Mouse (Mus musculus): Measurements from ENCODE around the gene Olfr960. TPM values are rescaled to one million over a fixed set of nuclear protein-coding genes. Genes with fewer than 3 reads are reported as not detected.

Gene Olfr960
- total and polyA plus RNA-seq, 3 experiments: not detected

DNA sequence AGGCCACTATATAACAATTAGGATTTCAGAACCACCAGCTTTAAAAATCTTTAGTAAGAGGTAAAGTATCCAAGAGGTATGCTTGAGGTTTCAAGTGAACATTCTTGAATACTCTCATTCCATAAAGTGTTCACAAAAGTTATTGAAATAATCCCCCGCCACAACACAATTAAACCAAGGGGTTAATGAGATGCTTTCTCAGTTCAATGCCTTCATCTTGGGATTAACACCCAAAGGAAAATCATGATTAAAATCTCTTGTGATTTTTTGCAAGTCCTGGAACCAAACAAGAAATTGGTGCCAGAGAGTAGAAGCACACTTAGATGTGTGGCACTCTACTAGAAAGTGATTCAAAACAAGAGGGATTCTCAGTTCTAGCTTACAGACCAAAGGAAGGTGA, 45.7 kb downstream of the Olfr960 start, which contains the start of gene Olfr963:
Olfr963 (plus strand) TSS at position 301 of the 400 bp plus-strand sequence.
- Histone ChIP-seq H3K27ac (ENCODE audit: control insufficient read depth, low read depth, low read length) (no peak within 1 kb of the TSS), H3K4me1 (ENCODE audit: control insufficient read depth in 1 of 2, insufficient read depth in 2 of 2, low read length in 2 of 2) (no peaks in the 10 kb centered on the region), H3K9ac (ENCODE audit: control insufficient read depth, low read depth, low read length, poor library complexity, severe bottlenecking) (no peak within 1 kb of the TSS), H3K9me3 (replicated peaks; ENCODE audit: insufficient read depth, low read length) (no peaks in the 10 kb centered on the region), H3K36me3 (ENCODE audit: control insufficient read depth in 1 of 2, insufficient read depth in 2 of 2, low read length in 2 of 2) (no peaks in the 10 kb centered on the region), H3K79me2 (ENCODE audit: control insufficient read depth, insufficient read depth, low read length, poor library complexity) (no peaks in the 10 kb centered on the region), H3K4me3 (ENCODE audit: control insufficient read depth in 1 of 2, insufficient read depth in 1 of 2, low read depth in 2 of 2, low read length in 2 of 2) (no peak within 1 kb of the TSS), H3K27me3 (ENCODE audit: control insufficient read depth in 1 of 2, insufficient read depth in 2 of 2, low read length in 2 of 2) (no peaks in the 10 kb centered on the region)
- no peak for DNase-seq (ENCODE audit: low read depth, low spot score)
- TF ChIP-seq JUND (IDR thresholded peaks at IDR 0.05; ENCODE audit: low read depth, low read length) (no peak), ZMIZ1 (IDR thresholded peaks at IDR 0.05; ENCODE audit: low read depth, low read length) (no peak), SMC3 (IDR thresholded peaks at IDR 0.05; ENCODE audit: low read depth, low read length) (no peak), RAD21 (IDR thresholded peaks at IDR 0.05; ENCODE audit: low read depth, low read length) (no peak)

DNA sequence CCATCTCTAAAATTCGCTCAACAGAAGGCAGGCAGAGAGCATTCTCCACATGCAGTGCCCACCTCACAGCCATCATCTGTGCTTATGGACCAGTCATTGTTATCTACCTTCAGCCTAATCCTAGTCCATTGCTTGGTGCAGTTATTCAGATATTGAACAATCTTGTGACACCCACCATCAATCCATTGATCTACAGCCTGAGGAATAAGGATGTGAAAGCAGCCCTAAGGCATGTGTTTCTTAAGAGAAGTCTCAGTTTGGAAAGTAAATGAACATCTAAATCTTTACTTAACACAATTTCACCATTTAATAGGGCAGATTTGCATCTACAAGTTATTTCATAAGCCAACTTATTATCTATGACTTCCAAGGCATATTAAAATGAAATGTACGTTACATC, 48.5 kb downstream of the Olfr960 start:
- Histone ChIP-seq H3K79me2 (ENCODE audit: control insufficient read depth, insufficient read depth, low read length, poor library complexity) (no peaks in the 10 kb centered on the region), H3K4me3 (ENCODE audit: control insufficient read depth in 1 of 2, insufficient read depth in 1 of 2, low read depth in 2 of 2, low read length in 2 of 2) (no peak overlapping the region), H3K9me3 (replicated peaks; ENCODE audit: insufficient read depth, low read length) (no peaks in the 10 kb centered on the region), H3K4me1 (ENCODE audit: control insufficient read depth in 1 of 2, insufficient read depth in 2 of 2, low read length in 2 of 2) (no peaks in the 10 kb centered on the region), H3K36me3 (ENCODE audit: control insufficient read depth in 1 of 2, insufficient read depth in 2 of 2, low read length in 2 of 2) (no peaks in the 10 kb centered on the region), H3K27ac (ENCODE audit: control insufficient read depth, low read depth, low read length) (no peak overlapping the region), H3K9ac (ENCODE audit: control insufficient read depth, low read depth, low read length, poor library complexity, severe bottlenecking) (no peak overlapping the region), H3K27me3 (ENCODE audit: control insufficient read depth in 1 of 2, insufficient read depth in 2 of 2, low read length in 2 of 2) (no peaks in the 10 kb centered on the region)
- no peak for DNase-seq (ENCODE audit: low read depth, low spot score)
- TF ChIP-seq TCF12 (IDR thresholded peaks at IDR 0.05; ENCODE audit: low read depth, low read length) (no peak), MEF2A (IDR thresholded peaks at IDR 0.05; ENCODE audit: extremely low read depth, insufficient replicate concordance, low read depth, low read length, poor library complexity, severe bottlenecking) (no peak), GATA1 (IDR thresholded peaks at IDR 0.05; ENCODE audit: low read depth, low read length) (no peak), NELFE (IDR thresholded peaks at IDR 0.05; ENCODE audit: low read depth, low read length) (no peak), NRF1 (IDR thresholded peaks at IDR 0.05; ENCODE audit: insufficient read depth, low read depth, low read length, poor library complexity, severe bottlenecking) (no peak), SIN3A (IDR thresholded peaks at IDR 0.05; ENCODE audit: low read length) (no peak), CTCF (IDR thresholded peaks at IDR 0.05 in 2 of 3, conservative IDR thresholded peaks at IDR 0.05 in 1 of 3; ENCODE audit: control insufficient read depth in 1 of 3, insufficient read depth in 1 of 3, low read depth in 2 of 3, low read length in 3 of 3, poor library complexity in 1 of 3, severe bottlenecking in 1 of 3) (no peak), MYC (IDR thresholded peaks at IDR 0.05; ENCODE audit: low read depth, low read length) (no peak), SMC3 (IDR thresholded peaks at IDR 0.05; ENCODE audit: low read depth, low read length) (no peak), MXI1 (IDR thresholded peaks at IDR 0.05; ENCODE audit: low read depth, low read length) (no peak)

Other genes with a start within 250 kb of the Olfr960 start
- gene Olfr951, start 234.0 kb upstream of the Olfr960 start, total RNA-seq (2012; rRNA removed): not detected in 2 replicates
- not detected for gene Olfr951, start 234.0 kb upstream of the Olfr960 start, polyA plus RNA-seq (2012; ENCODE audit: insufficient read depth in 1 of 2, insufficient read length in 2 of 2, low read depth in 1 of 2, low replicate concordance in 2 of 2, missing spikeins in 1 of 2)
- gene Olfr952, start 194.2 kb upstream of the Olfr960 start, total RNA-seq (2012; rRNA removed): not detected in 2 replicates
- gene Olfr952, start 194.2 kb upstream of the Olfr960 start, polyA plus RNA-seq (2012; ENCODE audit: insufficient read depth in 1 of 2, insufficient read length in 2 of 2, low read depth in 1 of 2, low replicate concordance in 2 of 2, missing spikeins in 1 of 2): not detected
- not detected in 2 replicates for gene Olfr954, start 164.7 kb upstream of the Olfr960 start, total RNA-seq (2012; rRNA removed)
- not detected for gene Olfr954, start 164.7 kb upstream of the Olfr960 start, polyA plus RNA-seq (2012; ENCODE audit: insufficient read depth in 1 of 2, insufficient read length in 2 of 2, low read depth in 1 of 2, low replicate concordance in 2 of 2, missing spikeins in 1 of 2)
- not detected in 2 replicates for gene Olfr955, start 149.4 kb upstream of the Olfr960 start, total RNA-seq (2012; rRNA removed)
- not detected for gene Olfr955, start 149.4 kb upstream of the Olfr960 start, polyA plus RNA-seq (2012; ENCODE audit: insufficient read depth in 1 of 2, insufficient read length in 2 of 2, low read depth in 1 of 2, low replicate concordance in 2 of 2, missing spikeins in 1 of 2)
- gene Olfr44, start 127.4 kb upstream of the Olfr960 start, total RNA-seq (2012; rRNA removed): not detected in 2 replicates
- gene Olfr44, start 127.4 kb upstream of the Olfr960 start, polyA plus RNA-seq (2012; ENCODE audit: insufficient read depth in 1 of 2, insufficient read length in 2 of 2, low read depth in 1 of 2, low replicate concordance in 2 of 2, missing spikeins in 1 of 2): not detected
- not detected in 2 replicates for gene Olfr957, start 105.6 kb upstream of the Olfr960 start, total RNA-seq (2012; rRNA removed)
- not detected for gene Olfr957, start 105.6 kb upstream of the Olfr960 start, polyA plus RNA-seq (2012; ENCODE audit: insufficient read depth in 1 of 2, insufficient read length in 2 of 2, low read depth in 1 of 2, low replicate concordance in 2 of 2, missing spikeins in 1 of 2)
- gene Olfr958, start 67.3 kb upstream of the Olfr960 start, total RNA-seq (2012; rRNA removed): not detected in 2 replicates
- not detected for gene Olfr958, start 67.3 kb upstream of the Olfr960 start, polyA plus RNA-seq (2012; ENCODE audit: insufficient read depth in 1 of 2, insufficient read length in 2 of 2, low read depth in 1 of 2, low replicate concordance in 2 of 2, missing spikeins in 1 of 2)
- not detected in 2 replicates for gene Olfr959, start 45.8 kb upstream of the Olfr960 start, total RNA-seq (2012; rRNA removed)
- gene Olfr959, start 45.8 kb upstream of the Olfr960 start, polyA plus RNA-seq (2012; ENCODE audit: insufficient read depth in 1 of 2, insufficient read length in 2 of 2, low read depth in 1 of 2, low replicate concordance in 2 of 2, missing spikeins in 1 of 2): not detected
- not detected in 2 replicates for gene AW551984, start 17.0 kb upstream of the Olfr960 start, total RNA-seq (2012; rRNA removed)
- not detected for gene AW551984, start 17.0 kb upstream of the Olfr960 start, polyA plus RNA-seq (2012; ENCODE audit: insufficient read depth in 1 of 2, insufficient read length in 2 of 2, low read depth in 1 of 2, low replicate concordance in 2 of 2, missing spikeins in 1 of 2)
- not detected in 2 replicates for gene Olfr148, start 10.7 kb upstream of the Olfr960 start, total RNA-seq (2012; rRNA removed)
- not detected for gene Olfr148, start 10.7 kb upstream of the Olfr960 start, polyA plus RNA-seq (2012; ENCODE audit: insufficient read depth in 1 of 2, insufficient read length in 2 of 2, low read depth in 1 of 2, low replicate concordance in 2 of 2, missing spikeins in 1 of 2)
- not detected in 2 replicates for gene Olfr961, start 23.7 kb downstream of the Olfr960 start, total RNA-seq (2012; rRNA removed)
- not detected for gene Olfr961, start 23.7 kb downstream of the Olfr960 start, polyA plus RNA-seq (2012; ENCODE audit: insufficient read depth in 1 of 2, insufficient read length in 2 of 2, low read depth in 1 of 2, low replicate concordance in 2 of 2, missing spikeins in 1 of 2)
- not detected in 2 replicates for gene Olfr963, start 45.8 kb downstream of the Olfr960 start, total RNA-seq (2012; rRNA removed)
- gene Olfr963, start 45.8 kb downstream of the Olfr960 start, polyA plus RNA-seq (2012; ENCODE audit: insufficient read depth in 1 of 2, insufficient read length in 2 of 2, low read depth in 1 of 2, low replicate concordance in 2 of 2, missing spikeins in 1 of 2): not detected
- not detected in 2 replicates for gene Olfr149, start 85.7 kb downstream of the Olfr960 start, total RNA-seq (2012; rRNA removed)
- not detected for gene Olfr149, start 85.7 kb downstream of the Olfr960 start, polyA plus RNA-seq (2012; ENCODE audit: insufficient read depth in 1 of 2, insufficient read length in 2 of 2, low read depth in 1 of 2, low replicate concordance in 2 of 2, missing spikeins in 1 of 2)
- gene Olfr965, start 90.0 kb downstream of the Olfr960 start, total RNA-seq (2012; rRNA removed): not detected in 2 replicates
- gene Olfr965, start 90.0 kb downstream of the Olfr960 start, polyA plus RNA-seq (2012; ENCODE audit: insufficient read depth in 1 of 2, insufficient read length in 2 of 2, low read depth in 1 of 2, low replicate concordance in 2 of 2, missing spikeins in 1 of 2): not detected
- gene Olfr150, start 109.6 kb downstream of the Olfr960 start, total RNA-seq (2012; rRNA removed): not detected in 2 replicates
- not detected for gene Olfr150, start 109.6 kb downstream of the Olfr960 start, polyA plus RNA-seq (2012; ENCODE audit: insufficient read depth in 1 of 2, insufficient read length in 2 of 2, low read depth in 1 of 2, low replicate concordance in 2 of 2, missing spikeins in 1 of 2)
- gene Olfr967, start 124.9 kb downstream of the Olfr960 start, total RNA-seq (2012; rRNA removed): not detected in 2 replicates
- not detected for gene Olfr967, start 124.9 kb downstream of the Olfr960 start, polyA plus RNA-seq (2012; ENCODE audit: insufficient read depth in 1 of 2, insufficient read length in 2 of 2, low read depth in 1 of 2, low replicate concordance in 2 of 2, missing spikeins in 1 of 2)
- not detected in 2 replicates for gene Olfr968, start 161.9 kb downstream of the Olfr960 start, total RNA-seq (2012; rRNA removed)
- not detected for gene Olfr968, start 161.9 kb downstream of the Olfr960 start, polyA plus RNA-seq (2012; ENCODE audit: insufficient read depth in 1 of 2, insufficient read length in 2 of 2, low read depth in 1 of 2, low replicate concordance in 2 of 2, missing spikeins in 1 of 2)
- gene Olfr969, start 169.6 kb downstream of the Olfr960 start, total RNA-seq (2012; rRNA removed): not detected in 2 replicates
- not detected for gene Olfr969, start 169.6 kb downstream of the Olfr960 start, polyA plus RNA-seq (2012; ENCODE audit: insufficient read depth in 1 of 2, insufficient read length in 2 of 2, low read depth in 1 of 2, low replicate concordance in 2 of 2, missing spikeins in 1 of 2)
- not detected in 2 replicates for gene Olfr970, start 187.5 kb downstream of the Olfr960 start, total RNA-seq (2012; rRNA removed)
- not detected for gene Olfr970, start 187.5 kb downstream of the Olfr960 start, polyA plus RNA-seq (2012; ENCODE audit: insufficient read depth in 1 of 2, insufficient read length in 2 of 2, low read depth in 1 of 2, low replicate concordance in 2 of 2, missing spikeins in 1 of 2)
- not detected in 2 replicates for gene Olfr971, start 215.5 kb downstream of the Olfr960 start, total RNA-seq (2012; rRNA removed)
- gene Olfr971, start 215.5 kb downstream of the Olfr960 start, polyA plus RNA-seq (2012; ENCODE audit: insufficient read depth in 1 of 2, insufficient read length in 2 of 2, low read depth in 1 of 2, low replicate concordance in 2 of 2, missing spikeins in 1 of 2): not detected
- not detected in 2 replicates for gene Olfr972, start 245.0 kb downstream of the Olfr960 start, total RNA-seq (2012; rRNA removed)
- gene Olfr972, start 245.0 kb downstream of the Olfr960 start, polyA plus RNA-seq (2012; ENCODE audit: insufficient read depth in 1 of 2, insufficient read length in 2 of 2, low read depth in 1 of 2, low replicate concordance in 2 of 2, missing spikeins in 1 of 2): not detected

Measured in MEL (cell line).